Mouse (Mus musculus) embryonic fibroblast, embryonic 13.5 days (primary cell): ENCODE measurements around the gene Nkx2-3.

Experiments
- CTCF ChIP-seq: IDR thresholded peaks from 2 replicates; pipeline ENCODE4 v1.5.1; 2011; ENCODE audit warnings: mild to moderate bottlenecking, control low read depth, low read length, moderate library complexity, borderline replicate concordance; ENCODE audit not compliant: insufficient read depth
- POLR2A ChIP-seq: IDR thresholded peaks from 2 replicates; pipeline ENCODE4 v1.6.1; 2011; ENCODE audit warnings: low read depth, mild to moderate bottlenecking, control low read depth, low read length, moderate library complexity

GRCm38 (mm10) chr19:43583595-43583994, 28.5 kb upstream of the Nkx2-3 start:
- TF ChIP-seq CTCF (no peak), POLR2A (no peak)
